Mouse (Mus musculus): ENCODE measurements at regions not wholly inside any gene's neighbourhood (a gene's known extent, or its start where the extent isn't known, plus 50 kb on each side); places are given as distances from the start of the nearest gene placed in this dataset.

GRCm38 (mm10) chr1:159445465-159445864 lies 78.1 kb upstream of the Tnr start:
- H3K4me3 ChIP-seq, result no peak overlapping the region
- H3K4me1 ChIP-seq (replicated peaks), result no peaks in the 10 kb centered on the region
- H3K27me3 ChIP-seq, result no peaks in the 10 kb centered on the region
- H3K4me2 ChIP-seq, result no peak overlapping the region
- H3K9me3 ChIP-seq, result no peaks in the 10 kb centered on the region
- H3K27ac ChIP-seq (replicated peaks), result no peak overlapping the region
- 36% methylated on average over 1 of the region's 1 CpGs for WGBS
- ATAC-seq (ENCODE audit: low FRiP score, low read depth), result no peak
- H3K9ac ChIP-seq, result no peak overlapping the region
- H3K36me3 ChIP-seq, result no peaks in the 10 kb centered on the region

- ATAC-seq (ENCODE audit: low FRiP score, low read depth), result no peak
- Histone ChIP-seq H3K36me3 (no peaks in the 10 kb centered on the region), H3K27ac (replicated peaks) (no peak overlapping the region), H3K4me2 (no peak overlapping the region), H3K9ac (no peak overlapping the region), H3K4me3 (no peak overlapping the region), H3K27me3 (no peaks in the 10 kb centered on the region), H3K9me3 (no peaks in the 10 kb centered on the region), H3K4me1 (replicated peaks) (no peaks in the 10 kb centered on the region)
- WGBS, result 80% methylated on average over 3 of the region's 3 CpGs
Measured at GRCm38 (mm10) chr1:159451462-159451861, 72.1 kb upstream of the Tnr start.

- Histone ChIP-seq H3K27ac (replicated peaks) (no peak overlapping the region), H3K4me2 (no peak overlapping the region), H3K27me3 (no peaks in the 10 kb centered on the region), H3K9ac (no peak overlapping the region), H3K4me1 (replicated peaks) (no peaks in the 10 kb centered on the region), H3K36me3 (no peaks in the 10 kb centered on the region), H3K4me3 (no peak overlapping the region), H3K9me3 (no peaks in the 10 kb centered on the region)
- no peak for ATAC-seq (ENCODE audit: low FRiP score, low read depth)
- 78% methylated on average over 4 of the region's 4 CpGs for WGBS
Measured at GRCm38 (mm10) chr1:159460876-159461275, 62.7 kb upstream of the Tnr start.

- H3K27ac ChIP-seq (replicated peaks), result no peak overlapping the region
- no peak overlapping the region for H3K9ac ChIP-seq
- H3K4me1 ChIP-seq (replicated peaks), result no peaks in the 10 kb centered on the region
- H3K9me3 ChIP-seq, result no peaks in the 10 kb centered on the region
- no peak overlapping the region for H3K4me2 ChIP-seq
- ATAC-seq (ENCODE audit: low FRiP score, low read depth), result no peak
- H3K4me3 ChIP-seq, result no peak overlapping the region
- no peaks in the 10 kb centered on the region for H3K27me3 ChIP-seq
- H3K36me3 ChIP-seq, result no peaks in the 10 kb centered on the region
Measured at GRCm38 (mm10) chr1:159470941-159471340, 52.6 kb upstream of the Tnr start.
